Mouse (Mus musculus) forebrain, embryonic 16.5 days (tissue): Measurements from ENCODE around the gene Nudt15. TPM values are rescaled to one million over a fixed set of nuclear protein-coding genes. Genes with fewer than 3 reads are reported as not detected.
"Not testable (repeated sequence)": the region's sequence is repeated elsewhere in the genome, so short reads cannot be mapped to it uniquely, and the experiment has no call there.

Experiments
- ATAC-seq: fragments of 200-750 bp; cut with Nextera tagmentation; 2 replicates; pipeline ENCODE4 v1.8.0; 2017; ENCODE audit warnings: mild to moderate bottlenecking, moderate library complexity
- H3K27ac ChIP-seq: fragments of 300-500 bp; sonication (generic); 2 replicates; pipeline ENCODE4 v1.5.1; 2014; ENCODE audit warnings: low read length, control low read depth
- H3K27me3 ChIP-seq: fragments of 300-500 bp; sonication (generic); replicated peaks from 2 replicates; pipeline ENCODE4 v1.6.1; 2014; ENCODE audit warnings: low read length; ENCODE audit not compliant: control insufficient read depth, insufficient read depth
- H3K36me3 ChIP-seq: fragments of 300-500 bp; sonication (generic); 2 replicates; pipeline ENCODE4 v1.6.1; 2014; ENCODE audit not compliant: control insufficient read depth, insufficient read depth
- H3K4me1 ChIP-seq: fragments of 300-500 bp; sonication (generic); replicated peaks from 2 replicates; pipeline ENCODE4 v1.6.1; 2014; ENCODE audit warnings: low read length; ENCODE audit not compliant: control insufficient read depth, insufficient read depth
- H3K4me2 ChIP-seq: fragments of 300-500 bp; sonication (generic); 2 replicates; pipeline ENCODE4 v1.6.1; 2014; ENCODE audit warnings: mild to moderate bottlenecking, low read length, control low read depth
- H3K4me3 ChIP-seq: fragments of 300-500 bp; sonication (generic); replicated peaks from 2 replicates; pipeline ENCODE4 v1.5.1; 2014; ENCODE audit warnings: mild to moderate bottlenecking, low read length, control low read depth
- H3K9ac ChIP-seq: fragments of 300-500 bp; sonication (generic); replicated peaks from 2 replicates; pipeline ENCODE4 v1.6.1; 2014; ENCODE audit warnings: low read depth, low read length, control low read depth
- H3K9me3 ChIP-seq: fragments of 300-500 bp; sonication (generic); 2 replicates; pipeline ENCODE4 v1.6.1; 2016; ENCODE audit warnings: low read length; ENCODE audit not compliant: control insufficient read depth
- WGBS: fragments of 180-500 bp; shearing (Covaris S2); extraction: QIAGEN DNeasy Blood & Tissue Kit; methylation state at CpG from one replicate; pipeline ENCODE4 v1.1.7; 2014; 5-methylcytosine and 5-hydroxymethylcytosine counted together
- polyA plus RNA-seq: library from polyadenylated mRNA; unstranded; fragments of >200 nt; fragmentation: Nextera tagmentation; extraction: Ambion mirVana; gene quantifications from 2 replicates; pipeline ENCODE4 v1.2.1, GENCODE M21; 2015

Nudt15 gene
- polyA plus RNA-seq, 1 experiment from 2014 or later = 7.1 TPM

DNA sequence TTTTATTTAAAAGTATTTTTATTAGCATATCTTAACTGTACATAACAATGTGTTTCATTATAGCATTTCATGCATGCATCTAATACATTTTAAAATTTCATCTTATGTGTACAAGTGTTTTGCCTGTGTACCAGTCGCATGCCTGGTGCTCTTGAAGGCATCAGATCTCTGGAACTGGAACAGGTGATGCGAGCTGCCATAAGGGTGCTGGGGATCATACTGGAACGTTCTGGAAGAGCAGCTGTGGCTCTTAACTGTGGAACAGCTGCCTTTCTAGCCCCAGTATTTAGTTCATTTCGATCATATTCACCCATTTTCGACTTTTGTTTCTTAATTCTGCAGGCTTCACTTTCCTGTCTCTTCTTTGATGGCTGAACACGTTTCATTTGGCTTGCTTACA lies 3.1 kb upstream of the Nudt15 start:
- no peak for ATAC-seq
- Histone ChIP-seq H3K9me3 (no peaks in the 10 kb centered on the region), H3K4me1 (peaks cover 9% of the 10 kb centered on the region), H3K4me3 (no peak overlapping the region), H3K9ac (no peak overlapping the region), H3K27ac (no peak overlapping the region), H3K27me3 (no peaks in the 10 kb centered on the region), H3K4me2 (no peak overlapping the region), H3K36me3 (no peaks in the 10 kb centered on the region)
- WGBS = 80% methylated on average over 6 of the region's 6 CpGs

DNA sequence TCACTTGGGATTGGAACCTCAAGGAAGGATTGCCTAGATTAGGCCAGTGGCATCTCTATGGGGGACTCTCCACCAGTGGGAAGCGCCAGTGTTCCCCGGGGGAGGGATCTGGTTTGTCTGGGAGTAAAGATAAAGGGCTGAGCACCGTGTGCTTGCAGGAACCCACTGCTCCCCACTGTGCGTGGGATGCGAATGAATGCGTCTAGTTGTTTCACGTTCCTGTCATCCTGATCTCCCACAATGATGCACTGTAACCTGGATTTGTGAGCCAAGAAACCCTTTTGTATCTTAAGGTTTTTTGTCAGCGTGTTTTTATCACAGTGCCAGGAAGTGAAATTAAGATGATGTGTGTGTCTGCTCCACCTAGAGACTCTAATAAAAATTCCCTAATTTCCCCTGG lies 2.7 kb upstream of the Nudt15 start:
- H3K4me1 ChIP-seq = peaks cover 9% of the 10 kb centered on the region
- no peak for ATAC-seq
- H3K36me3 ChIP-seq = no peaks in the 10 kb centered on the region
- no peaks in the 10 kb centered on the region for H3K27me3 ChIP-seq
- H3K9me3 ChIP-seq = no peaks in the 10 kb centered on the region
- H3K9ac ChIP-seq = 0 out of 2 replicates have a peak overlapping the region, but pooled peaks have one; percentile 17
- no peak overlapping the region for H3K4me3 ChIP-seq
- 29% methylated on average over 8 of the region's 8 CpGs for WGBS
- H3K4me2 ChIP-seq = no peak overlapping the region
- no peak overlapping the region for H3K27ac ChIP-seq

- Histone ChIP-seq H3K4me3 (no peak overlapping the region), H3K27me3 (no peaks in the 10 kb centered on the region), H3K4me2 (no peak overlapping the region), H3K9me3 (no peaks in the 10 kb centered on the region), H3K36me3 (no peaks in the 10 kb centered on the region), H3K9ac (no peak overlapping the region), H3K4me1 (peaks cover 9% of the 10 kb centered on the region), H3K27ac (no peak overlapping the region)
- ATAC-seq = no peak
- WGBS = 47% methylated on average over 3 of the region's 3 CpGs
Measured at GRCm38 (mm10) chr14:73550291-73550690, 2.2 kb upstream of the Nudt15 start.

GRCm38 (mm10) chr14:73547034-73547433 lies 1.0 kb downstream of the Nudt15 start:
- H3K4me2 ChIP-seq = no peak overlapping the region
- H3K36me3 ChIP-seq = no peaks in the 10 kb centered on the region
- H3K9ac ChIP-seq = no peak overlapping the region
- no peak overlapping the region for H3K4me3 ChIP-seq
- ATAC-seq = no peak
- no peaks in the 10 kb centered on the region for H3K27me3 ChIP-seq
- WGBS = 67% methylated on average over 4 of the region's 4 CpGs
- H3K27ac ChIP-seq = no peak overlapping the region
- no peaks in the 10 kb centered on the region for H3K4me1 ChIP-seq
- H3K9me3 ChIP-seq = no peaks in the 10 kb centered on the region

DNA sequence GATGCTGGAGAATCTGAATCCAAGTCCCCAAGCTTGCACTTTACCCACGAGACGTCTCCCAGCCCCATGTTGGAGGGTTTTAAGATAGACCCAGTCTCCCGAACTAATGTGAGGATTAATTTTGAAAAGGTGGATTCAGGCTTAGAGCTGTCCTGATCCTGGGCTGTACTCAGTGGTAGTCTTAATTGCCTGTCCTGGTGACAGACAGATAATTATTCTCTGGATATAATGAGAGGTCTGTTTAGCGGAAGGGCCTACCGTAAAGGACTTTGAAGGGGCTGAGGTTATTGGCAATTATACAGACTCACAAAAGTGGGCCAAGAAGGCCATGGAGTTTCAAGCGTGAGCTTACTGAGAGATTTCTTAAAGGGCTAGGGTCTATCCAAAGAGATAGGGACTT lies 4.3 kb downstream of the Nudt15 start:
- H3K36me3 ChIP-seq = no peaks in the 10 kb centered on the region
- no peaks in the 10 kb centered on the region for H3K4me1 ChIP-seq
- no peak overlapping the region for H3K4me3 ChIP-seq
- H3K9me3 ChIP-seq = no peaks in the 10 kb centered on the region
- no peaks in the 10 kb centered on the region for H3K27me3 ChIP-seq
- no peak overlapping the region for H3K4me2 ChIP-seq
- no peak overlapping the region for H3K9ac ChIP-seq
- WGBS = 8% methylated on average over 6 of the region's 6 CpGs
- ATAC-seq = peak; percentile 65
- H3K27ac ChIP-seq = no peak overlapping the region

- Histone ChIP-seq H3K27ac (no peak overlapping the region), H3K36me3 (no peaks in the 10 kb centered on the region), H3K27me3 (no peaks in the 10 kb centered on the region), H3K4me1 (no peaks in the 10 kb centered on the region), H3K4me3 (no peak overlapping the region), H3K9ac (no peak overlapping the region), H3K4me2 (no peak overlapping the region), H3K9me3 (no peaks in the 10 kb centered on the region)
- ATAC-seq = no peak
- 89% methylated on average over 2 of the region's 2 CpGs for WGBS
Measured at GRCm38 (mm10) chr14:73535641-73536040, 12.4 kb downstream of the Nudt15 start.

DNA sequence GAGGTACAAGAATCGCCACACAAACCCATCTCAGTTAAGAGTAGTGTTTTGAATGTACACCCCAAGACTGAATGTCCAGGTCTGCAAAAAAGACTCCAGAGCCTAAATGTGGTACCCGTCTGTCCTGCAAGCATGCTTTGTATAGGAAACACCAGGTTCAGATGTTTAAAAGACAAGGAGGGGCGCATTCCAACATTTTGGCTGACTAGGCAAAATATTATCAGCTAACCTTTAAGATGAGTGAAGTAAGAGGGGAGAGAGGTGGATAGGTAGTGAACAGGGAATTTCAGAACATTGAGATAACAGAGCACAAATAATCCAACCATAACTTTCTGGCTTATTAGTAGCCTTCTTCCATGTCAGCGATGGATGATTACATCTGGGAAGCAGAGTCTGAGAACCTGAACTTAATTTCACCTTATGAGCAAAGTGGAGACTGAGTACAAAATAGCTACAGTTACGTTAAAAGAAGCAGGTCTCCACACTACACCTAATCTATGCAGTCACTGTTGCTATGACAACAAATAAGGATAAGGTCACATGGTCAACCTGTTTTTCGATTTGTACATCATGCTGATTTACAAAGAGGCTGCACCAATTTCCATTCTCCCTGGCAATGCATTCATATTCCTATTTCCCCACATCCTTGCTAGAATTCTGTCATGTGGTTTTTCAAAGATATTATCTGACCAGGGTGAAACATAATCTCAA lies 14.1 kb downstream of the Nudt15 start:
- no peaks in the 10 kb centered on the region for H3K4me1 ChIP-seq
- no peak overlapping the region for H3K27ac ChIP-seq
- no peaks in the 10 kb centered on the region for H3K36me3 ChIP-seq
- H3K9me3 ChIP-seq = no peaks in the 10 kb centered on the region
- WGBS = 71% methylated on average over 6 of the region's 6 CpGs
- no peak for ATAC-seq
- 0 out of 2 replicates have a peak, but pooled peaks cover 2% of the 10 kb centered on the region for H3K27me3 ChIP-seq
- H3K4me2 ChIP-seq = no peak overlapping the region
- H3K9ac ChIP-seq = no peak overlapping the region
- no peak overlapping the region for H3K4me3 ChIP-seq

DNA sequence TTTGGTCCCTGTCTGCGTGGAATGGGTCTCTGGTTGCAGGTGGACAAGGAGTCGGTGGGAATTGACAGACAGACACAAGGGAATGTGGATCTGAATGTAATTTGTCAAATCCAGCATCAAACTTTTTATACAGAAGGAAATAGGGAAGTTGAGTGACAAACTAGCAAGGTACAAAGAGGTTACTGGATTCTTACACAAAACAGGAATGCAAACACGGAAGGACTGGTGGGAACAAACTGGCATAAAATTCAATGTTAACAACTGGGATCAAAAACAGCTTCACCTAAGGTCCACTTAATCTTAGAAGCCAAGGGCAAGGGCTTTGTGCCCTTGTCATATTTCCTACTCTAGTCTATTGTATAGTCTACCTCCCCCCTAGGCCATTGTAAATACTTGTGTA lies 19.4 kb downstream of the Nudt15 start:
- not testable (repeated sequence) for H3K4me3 ChIP-seq, H3K9me3 ChIP-seq, H3K36me3 ChIP-seq, H3K27ac ChIP-seq, ATAC-seq, H3K4me1 ChIP-seq, H3K27me3 ChIP-seq, H3K9ac ChIP-seq, H3K4me2 ChIP-seq
- WGBS = 89% methylated on average over 3 of the region's 3 CpGs

DNA sequence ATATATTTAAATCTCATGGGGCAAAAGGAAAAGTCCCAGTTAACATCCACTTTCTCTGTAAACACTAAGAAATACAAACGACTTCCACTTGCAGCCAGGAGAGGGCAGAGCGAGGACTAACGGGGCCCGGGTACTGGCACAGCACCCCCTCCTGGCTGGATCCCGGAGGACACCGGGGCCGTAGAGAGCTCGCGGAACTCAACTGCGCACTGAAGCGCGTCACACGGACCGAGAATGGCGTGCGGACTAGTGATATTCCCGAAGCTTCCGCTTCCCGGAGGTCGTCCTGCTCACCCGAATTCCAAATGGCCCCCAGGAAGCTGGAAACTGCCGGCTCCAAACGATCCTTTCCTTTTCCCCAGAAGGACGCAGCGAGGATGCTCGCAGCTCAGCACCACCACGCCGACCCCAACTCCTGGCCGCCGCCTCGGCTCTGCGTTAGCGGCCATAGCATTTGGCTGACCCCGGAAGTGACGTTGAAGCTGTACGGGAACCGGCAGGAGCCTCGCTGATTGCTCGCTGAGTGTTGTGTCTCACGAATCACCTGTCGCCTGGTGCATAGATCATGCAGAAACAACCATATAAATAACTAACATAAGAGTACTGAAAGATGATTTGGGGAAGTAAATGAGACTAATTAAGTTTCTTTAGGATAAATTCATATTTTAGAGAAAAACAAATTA lies 23.1 kb downstream of the Nudt15 start, which contains the start of gene Sucla2:
Gene Sucla2, plus strand, starts transcription at position 554 of the 683 bp plus-strand sequence.
- ATAC-seq = peak; percentile 100
- H3K4me2 ChIP-seq = peak within 1 kb of the TSS; percentile 40
- no peaks in the 10 kb centered on the region for H3K36me3 ChIP-seq
- H3K9ac ChIP-seq = peak within 1 kb of the TSS; percentile 73
- under 1% methylated on average over 37 of the region's 41 CpGs for WGBS
- H3K4me1 ChIP-seq = peaks cover 2% of the 10 kb centered on the region; the same call in 1 of the 2 replicates
- 0 out of 2 replicates have a peak, but pooled peaks cover 2% of the 10 kb centered on the region for H3K27me3 ChIP-seq
- peak within 1 kb of the TSS; percentile 93 for H3K27ac ChIP-seq
- H3K9me3 ChIP-seq = no peaks in the 10 kb centered on the region
- peak within 1 kb of the TSS; percentile 54 for H3K4me3 ChIP-seq
